8 mouse cellular contexts compared by ENCODE assay signal in the genomic region with DNA sequence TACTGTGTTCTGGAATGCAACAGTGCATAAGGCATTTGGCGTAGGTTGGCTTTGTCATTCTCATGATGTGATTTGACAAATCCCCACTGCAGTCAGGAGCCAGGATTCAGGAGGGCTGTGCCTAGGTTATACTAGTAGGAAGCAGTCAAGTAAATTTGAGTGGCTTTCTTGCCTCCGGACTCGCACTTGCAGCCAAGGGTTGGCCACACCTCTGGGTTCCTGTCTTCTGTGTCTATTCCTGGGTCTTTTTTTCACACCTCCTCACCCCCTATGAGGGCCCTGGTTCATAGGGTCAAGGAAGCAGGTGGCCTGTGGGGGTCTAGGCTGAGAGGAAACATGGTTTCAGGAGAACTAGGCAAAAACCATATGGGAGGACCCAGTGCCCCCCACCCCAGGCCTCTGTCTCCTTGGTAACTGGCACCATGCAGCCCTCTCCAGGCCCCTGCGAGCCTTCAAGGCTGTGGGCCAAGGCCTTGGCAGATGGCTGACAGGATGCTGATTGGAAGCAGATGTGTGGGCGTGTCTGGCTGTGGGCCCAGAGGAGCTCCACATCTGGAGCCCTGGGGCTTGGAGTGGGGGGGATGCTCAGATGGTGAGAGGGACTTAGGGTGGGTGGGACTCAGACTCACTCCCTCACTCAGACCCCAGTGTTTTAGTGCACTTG.
A peak's percentile ranks its signal among the peaks of the same experiment; 100 is the strongest.
DNase-seq lines count a peak whose midpoint lies in the region; ATAC-seq and TF ChIP-seq lines count a peak whose summit lies in the region.

No protein-coding gene starts in this region.

- H3K4me3 ChIP-seq in hindbrain, postnatal 0 days (ENCODE audit: low read length), result no peak overlapping the region
- no peak overlapping the region for H3K4me3 ChIP-seq in liver, postnatal 0 days (ENCODE audit: low read depth, low read length)

- H3K27ac ChIP-seq in hindbrain, postnatal 0 days, result no peak overlapping the region
- no peak overlapping the region for H3K27ac ChIP-seq in liver, postnatal 0 days (ENCODE audit: low read depth)

- H3K4me2 ChIP-seq in hindbrain, postnatal 0 days (ENCODE audit: low read depth, low read length), result no peak overlapping the region
- no peak overlapping the region for H3K4me2 ChIP-seq in liver, postnatal 0 days (ENCODE audit: low read depth, low read length)

- 60% methylated on average over 5 of the region's 5 CpGs for WGBS in hindbrain, postnatal 0 days
- WGBS in liver, postnatal 0 days (ENCODE audit: insufficient replicate concordance), result 60% methylated on average over 5 of the region's 5 CpGs

- peak; percentile 82 for ATAC-seq in hindbrain, postnatal 0 days
- ATAC-seq in liver, postnatal 0 days, result peak; percentile 54
- no peak for ATAC-seq in erythroblast, adult 5-6 weeks (replicated peaks; ENCODE audit: low FRiP score, poor library complexity, severe bottlenecking)

- no peaks in the 10 kb centered on the region for H3K27me3 ChIP-seq in hindbrain, postnatal 0 days (ENCODE audit: insufficient read depth, low read length)
- no peaks in the 10 kb centered on the region for H3K27me3 ChIP-seq in liver, postnatal 0 days (ENCODE audit: insufficient read depth, low read length)

- TF ChIP-seq CTCF in hindbrain, postnatal 0 days (IDR thresholded peaks at IDR 0.05; ENCODE audit: low read depth), result no peak
- TF ChIP-seq CTCF in liver, postnatal 0 days (IDR thresholded peaks at IDR 0.05; ENCODE audit: low read depth), result no peak

- peaks cover 5% of the 10 kb centered on the region; the same call in 1 of the 2 replicates for H3K4me1 ChIP-seq in hindbrain, postnatal 0 days (ENCODE audit: insufficient read depth, low read length)
- H3K4me1 ChIP-seq in liver, postnatal 0 days (ENCODE audit: insufficient read depth), result peaks cover 4% of the 10 kb centered on the region; the same call in 1 of the 2 replicates

- DNase-seq in adipocyte (ENCODE audit: low spot score), result peak; percentile 85
- DNase-seq in embryo, embryonic 10.5 days (ENCODE audit: low spot score), result peak; percentile 81
- DNase-seq in gastrocnemius, postnatal 4 days (ENCODE audit: low spot score in 2 of 2), result peak; percentile 65 to 83
- peak; percentile 65 for DNase-seq in hindbrain, postnatal 0 days (ENCODE audit: low spot score)
- peak; percentile 35 for DNase-seq in liver, postnatal 0 days
- peak; percentile 80 for DNase-seq in ovary, postnatal 14 days (ENCODE audit: low spot score)
- DNase-seq in cerebellum, adult 9-10 months, result no peak

- H3K9me3 ChIP-seq in hindbrain, postnatal 0 days (ENCODE audit: low read length), result no peaks in the 10 kb centered on the region
- H3K9me3 ChIP-seq in liver, postnatal 0 days (ENCODE audit: low read length), result no peaks in the 10 kb centered on the region

- H3K9ac ChIP-seq in hindbrain, postnatal 0 days (replicated peaks; ENCODE audit: low read length), result no peak overlapping the region
- no peak overlapping the region for H3K9ac ChIP-seq in liver, postnatal 0 days (replicated peaks)

- TF ChIP-seq EP300 in liver, postnatal 0 days (IDR thresholded peaks at IDR 0.05; ENCODE audit: low read depth), result no peak

- no peaks in the 10 kb centered on the region for H3K36me3 ChIP-seq in hindbrain, postnatal 0 days (ENCODE audit: insufficient read depth, low read length)
- no peaks in the 10 kb centered on the region for H3K36me3 ChIP-seq in liver, postnatal 0 days (replicated peaks; ENCODE audit: insufficient read depth, low read length)
